13 mouse cellular contexts compared by ENCODE assay signal in genomic region chr8:45380598-45380997, GRCm38 (mm10). TPM values are rescaled to one million over a fixed set of nuclear protein-coding genes. Genes with fewer than 3 reads are reported as not detected.
DNase-seq lines count a peak whose midpoint lies in the region; ATAC-seq and TF ChIP-seq lines count a peak whose summit lies in the region.
"Had no signal": no experiment of that assay in that cellular context is flagged by ENCODE, and none has a peak within 500 bp of the region (broad histone marks: within the 10 kb centered on the region; RNA-seq: fewer than 3 reads in every experiment).

No protein-coding gene starts in this region.

- no peaks in the 10 kb centered on the region for H3K27me3 ChIP-seq in forebrain, embryonic 11.5 days (ENCODE audit: control insufficient read depth, insufficient read depth, low read length)
- no peaks in the 10 kb centered on the region for H3K27me3 ChIP-seq in forebrain, embryonic 15.5 days
- peaks cover 10% of the 10 kb centered on the region for H3K27me3 ChIP-seq in lung, embryonic 14.5 days (ENCODE audit: insufficient read depth, low read length)
- no peaks in the 10 kb centered on the region for H3K27me3 ChIP-seq in limb, embryonic 11.5 days (ENCODE audit: control insufficient read depth, insufficient read depth, low read length)
- H3K27me3 ChIP-seq in stomach, embryonic 16.5 days (ENCODE audit: control insufficient read depth, insufficient read depth, low read length): no peaks in the 10 kb centered on the region

- H3K9ac ChIP-seq in forebrain, embryonic 11.5 days (ENCODE audit: low read length): no peak overlapping the region; the same call in 1 of the 2 replicates
- H3K9ac ChIP-seq in forebrain, embryonic 15.5 days (replicated peaks): no peak overlapping the region
- H3K9ac ChIP-seq in lung, embryonic 14.5 days: no peak overlapping the region
- H3K9ac ChIP-seq in limb, embryonic 11.5 days (ENCODE audit: low read length): no peak overlapping the region
- H3K9ac ChIP-seq in stomach, embryonic 16.5 days (ENCODE audit: low read length): no peak overlapping the region
- H3K9ac ChIP-seq: liver, embryonic 14.5 days had no signal

- DNase-seq in forebrain, embryonic 11.5 days (ENCODE audit: low spot score): no peak
- no peak for DNase-seq in lung, embryonic 14.5 days
- no peak for DNase-seq in lung, adult 18-20 months
- DNase-seq in limb, embryonic 11.5 days (ENCODE audit: low spot score): no peak
- DNase-seq in left cerebral cortex, adult 18-20 months (ENCODE audit: low spot score in 2 of 2): no peak
- no peak for DNase-seq in c-Kit-positive CD71-positive TER-119-positive erythroid progenitor cells, embryonic 14.5 days (ENCODE audit: low spot score)
- DNase-seq: cerebellum, adult 18-20 months; gastrocnemius, adult 2 months; layer of hippocampus, adult 9-11 months had no signal

- H3K27ac ChIP-seq in forebrain, embryonic 11.5 days (ENCODE audit: low read depth, low read length): no peak overlapping the region
- H3K27ac ChIP-seq in forebrain, embryonic 15.5 days (replicated peaks): no peak overlapping the region
- H3K27ac ChIP-seq in lung, embryonic 14.5 days (ENCODE audit: low read depth): no peak overlapping the region
- H3K27ac ChIP-seq in limb, embryonic 11.5 days (replicated peaks; ENCODE audit: low read depth, low read length): no peak overlapping the region
- no peak overlapping the region for H3K27ac ChIP-seq in stomach, embryonic 16.5 days (ENCODE audit: low read length)
- H3K27ac ChIP-seq: gastrocnemius, adult 2 months; liver, embryonic 14.5 days had no signal

- TF ChIP-seq CTCF in lung, embryonic 14.5 days (IDR thresholded peaks at IDR 0.05; ENCODE audit: low read depth): no peak

- no peaks in the 10 kb centered on the region for H3K36me3 ChIP-seq in forebrain, embryonic 11.5 days (ENCODE audit: control insufficient read depth, insufficient read depth, low read length)
- H3K36me3 ChIP-seq in forebrain, embryonic 15.5 days: no peaks in the 10 kb centered on the region
- no peaks in the 10 kb centered on the region for H3K36me3 ChIP-seq in lung, embryonic 14.5 days (ENCODE audit: insufficient read depth)
- H3K36me3 ChIP-seq in limb, embryonic 11.5 days (ENCODE audit: control insufficient read depth, insufficient read depth, low read length): no peaks in the 10 kb centered on the region
- H3K36me3 ChIP-seq in stomach, embryonic 16.5 days (ENCODE audit: control insufficient read depth, insufficient read depth, low read length): no peaks in the 10 kb centered on the region

- H3K4me2 ChIP-seq in forebrain, embryonic 11.5 days (ENCODE audit: low read depth, low read length, severe bottlenecking): peak overlapping the region; percentile 92; the same call in 1 of the 2 replicates
- H3K4me2 ChIP-seq in forebrain, embryonic 15.5 days (replicated peaks): no peak overlapping the region
- H3K4me2 ChIP-seq in lung, embryonic 14.5 days: peak overlapping the region; percentile 71; the same call in 1 of the 2 replicates
- H3K4me2 ChIP-seq in limb, embryonic 11.5 days (ENCODE audit: low read depth, severe bottlenecking): peak overlapping the region; percentile 96; the same call in 1 of the 2 replicates
- no peak overlapping the region for H3K4me2 ChIP-seq in stomach, embryonic 16.5 days (ENCODE audit: low read depth, low read length)

- WGBS in forebrain, embryonic 11.5 days: 11% methylated on average over 4 of the region's 4 CpGs
- WGBS in forebrain, embryonic 15.5 days: 17% methylated on average over 4 of the region's 4 CpGs
- 11% methylated on average over 4 of the region's 4 CpGs for WGBS in lung, embryonic 14.5 days
- 13% methylated on average over 4 of the region's 4 CpGs for WGBS in limb, embryonic 11.5 days
- 32% methylated on average over 4 of the region's 4 CpGs for WGBS in stomach, embryonic 16.5 days

- peaks cover 14% of the 10 kb centered on the region; the same call in 1 of the 2 replicates for H3K4me1 ChIP-seq in forebrain, embryonic 11.5 days (replicated peaks; ENCODE audit: control insufficient read depth, insufficient read depth, low read length)
- peaks cover 15% of the 10 kb centered on the region for H3K4me1 ChIP-seq in forebrain, embryonic 15.5 days
- H3K4me1 ChIP-seq in lung, embryonic 14.5 days (ENCODE audit: insufficient read depth): peaks cover 9% of the 10 kb centered on the region
- H3K4me1 ChIP-seq in limb, embryonic 11.5 days (ENCODE audit: control insufficient read depth, insufficient read depth, low read length): peaks cover 4% of the 10 kb centered on the region; the same call in 1 of the 2 replicates
- H3K4me1 ChIP-seq in stomach, embryonic 16.5 days (ENCODE audit: control insufficient read depth, insufficient read depth, low read length): peaks cover 10% of the 10 kb centered on the region
- H3K4me1 ChIP-seq: megakaryocyte, embryonic 14.5 days had no signal

- no peak overlapping the region for H3K4me3 ChIP-seq in forebrain, embryonic 11.5 days (ENCODE audit: low read depth, low read length)
- H3K4me3 ChIP-seq in forebrain, embryonic 15.5 days: no peak overlapping the region
- peak overlapping the region; percentile 32; the same call in 1 of the 2 replicates for H3K4me3 ChIP-seq in lung, embryonic 14.5 days (ENCODE audit: low read depth, low read length)
- 0 out of 2 replicates have a peak overlapping the region, but pooled peaks have one; percentile 6 for H3K4me3 ChIP-seq in limb, embryonic 11.5 days (ENCODE audit: low read depth, low read length)
- peak overlapping the region; percentile 46; the same call in 1 of the 2 replicates for H3K4me3 ChIP-seq in stomach, embryonic 16.5 days (replicated peaks; ENCODE audit: low read length)
- H3K4me3 ChIP-seq: megakaryocyte, embryonic 14.5 days had no signal

- no peaks in the 10 kb centered on the region for H3K9me3 ChIP-seq in forebrain, embryonic 11.5 days (ENCODE audit: control insufficient read depth, low read length)
- H3K9me3 ChIP-seq in forebrain, embryonic 15.5 days: no peaks in the 10 kb centered on the region
- no peaks in the 10 kb centered on the region for H3K9me3 ChIP-seq in lung, embryonic 14.5 days (ENCODE audit: low read depth, low read length)
- H3K9me3 ChIP-seq in limb, embryonic 11.5 days (ENCODE audit: control insufficient read depth, low read length): no peaks in the 10 kb centered on the region
- no peaks in the 10 kb centered on the region for H3K9me3 ChIP-seq in stomach, embryonic 16.5 days (replicated peaks; ENCODE audit: control insufficient read depth, low read length)

- ATAC-seq in forebrain, embryonic 11.5 days (replicated peaks; ENCODE audit: low FRiP score): no peak
- ATAC-seq in forebrain, embryonic 15.5 days (replicated peaks): no peak
- ATAC-seq in lung, embryonic 14.5 days (ENCODE audit: insufficient read depth): no peak
- no peak for ATAC-seq in limb, embryonic 11.5 days (ENCODE audit: insufficient number of reproducible peaks, low FRiP score, low TSS enrichment, low read depth)
- no peak for ATAC-seq in stomach, embryonic 16.5 days (ENCODE audit: insufficient read depth, low FRiP score)

RNA-seq across cellular contexts. Expression of gene Fam149a, which starts 1.5 kb away (rescaled TPM):
- polyA plus RNA-seq in forebrain, embryonic 11.5 days (2014; fragmentation: Nextera tagmentation; extraction: Ambion mirVana): 9.5 and 10.0 TPM in 2 replicates
- polyA plus RNA-seq in forebrain, embryonic 15.5 days (2015; fragmentation: Nextera tagmentation; extraction: Ambion mirVana): 4.5 and 5.1 TPM in 2 replicates
- 19.0 and 19.1 TPM in 2 replicates for polyA plus RNA-seq in lung, embryonic 14.5 days (2014; fragmentation: Nextera tagmentation; extraction: Ambion mirVana)
- polyA plus RNA-seq in limb, embryonic 11.5 days (2014; fragmentation: Nextera tagmentation; extraction: Ambion mirVana): 13.6 and 15.0 TPM in 2 replicates
- polyA plus RNA-seq in stomach, embryonic 16.5 days (2015; fragmentation: Nextera tagmentation; extraction: Ambion mirVana): 15.2 and 16.7 TPM in 2 replicates
- total RNA-seq in left cerebral cortex, adult 18-20 months (2021): 10 to 100 TPM; 25.0 to 25.7 TPM

RNA-seq across cellular contexts. Expression of gene Tlr3, which starts 30.3 kb away (rescaled TPM):
- polyA plus RNA-seq in forebrain, embryonic 11.5 days (2014; fragmentation: Nextera tagmentation; extraction: Ambion mirVana): 0.86 and 1.3 TPM in 2 replicates
- polyA plus RNA-seq in forebrain, embryonic 15.5 days (2015; fragmentation: Nextera tagmentation; extraction: Ambion mirVana): 0.93 and 0.94 TPM in 2 replicates
- 2.8 and 3.4 TPM in 2 replicates for polyA plus RNA-seq in lung, embryonic 14.5 days (2014; fragmentation: Nextera tagmentation; extraction: Ambion mirVana)
- 0.51 and 0.83 TPM in 2 replicates for polyA plus RNA-seq in limb, embryonic 11.5 days (2014; fragmentation: Nextera tagmentation; extraction: Ambion mirVana)
- polyA plus RNA-seq in stomach, embryonic 16.5 days (2015; fragmentation: Nextera tagmentation; extraction: Ambion mirVana): 3.3 and 3.9 TPM in 2 replicates
- total RNA-seq in left cerebral cortex, adult 18-20 months (2021): 10 to 100 TPM in 1 of 2 experiments, 1 to 10 TPM in 1; 9.2 to 10.5 TPM

RNA-seq across cellular contexts. Expression of gene Cyp4v3, which starts 47.6 kb away (rescaled TPM):
- polyA plus RNA-seq in forebrain, embryonic 11.5 days (2014; fragmentation: Nextera tagmentation; extraction: Ambion mirVana): 0.69 and 1.6 TPM in 2 replicates
- 0.56 and 0.68 TPM in 2 replicates for polyA plus RNA-seq in forebrain, embryonic 15.5 days (2015; fragmentation: Nextera tagmentation; extraction: Ambion mirVana)
- 0.75 and 1.5 TPM in 2 replicates for polyA plus RNA-seq in lung, embryonic 14.5 days (2014; fragmentation: Nextera tagmentation; extraction: Ambion mirVana)
- 0.95 and 1.2 TPM in 2 replicates for polyA plus RNA-seq in limb, embryonic 11.5 days (2014; fragmentation: Nextera tagmentation; extraction: Ambion mirVana)
- 5.6 and 5.7 TPM in 2 replicates for polyA plus RNA-seq in stomach, embryonic 16.5 days (2015; fragmentation: Nextera tagmentation; extraction: Ambion mirVana)
- total RNA-seq in left cerebral cortex, adult 18-20 months (2021): 1 to 10 TPM; 5.9 to 6.4 TPM

Comparison
In these comparisons a context has a peak if more than half of its experiments do, and no peak if none do; other contexts are left out.
1. H3K4me2 ChIP-seq: peak in forebrain, embryonic 11.5 days (single experiment), lung, embryonic 14.5 days (single experiment) and limb, embryonic 11.5 days (single experiment); none in forebrain, embryonic 15.5 days (single experiment) and stomach, embryonic 16.5 days (single experiment).
2. H3K4me3 ChIP-seq: peak in lung, embryonic 14.5 days (single experiment), limb, embryonic 11.5 days (single experiment) and stomach, embryonic 16.5 days (single experiment); none in forebrain, embryonic 11.5 days (single experiment) and forebrain, embryonic 15.5 days (single experiment).